Mouse (Mus musculus) midbrain, embryonic 11.5 days (tissue): ENCODE measurements at regions not wholly inside any gene's neighbourhood (a gene's known extent, or its start where the extent isn't known, plus 50 kb on each side); places are given as distances from the start of the nearest gene placed in this dataset.

ENCODE experiments used
- ATAC-seq: fragments of 200-750 bp; cut with Nextera tagmentation; 2 replicates; pipeline ENCODE4 v1.8.0; 2017; ENCODE audit warnings: moderate TSS enrichment, moderate library complexity; ENCODE audit not compliant: low FRiP score
- DNase-seq: peaks from one replicate; pipeline ENCODE4 v3.0.0; 2015; ENCODE audit warnings: low spot score; ENCODE audit errors: missing footprints
- H3K27ac ChIP-seq: fragments of 300-500 bp; sonication (generic); 2 replicates; pipeline ENCODE4 v1.5.1; 2014; ENCODE audit warnings: low read depth, low read length
- H3K27me3 ChIP-seq: fragments of 300-500 bp; sonication (generic); 2 replicates; pipeline ENCODE4 v1.6.1; 2014; ENCODE audit warnings: mild to moderate bottlenecking, low read length, moderate library complexity, mixed read lengths; ENCODE audit not compliant: control insufficient read depth, insufficient read depth
- H3K36me3 ChIP-seq: fragments of 300-500 bp; sonication (generic); 2 replicates; pipeline ENCODE4 v1.6.1; 2014; ENCODE audit warnings: mild to moderate bottlenecking, low read length, moderate library complexity, mixed read lengths; ENCODE audit not compliant: control insufficient read depth, insufficient read depth
- H3K4me1 ChIP-seq: fragments of 300-500 bp; sonication (generic); 2 replicates; pipeline ENCODE4 v1.6.1; 2014; ENCODE audit warnings: low read length; ENCODE audit not compliant: control insufficient read depth, insufficient read depth
- H3K4me2 ChIP-seq: fragments of 300-500 bp; sonication (generic); 2 replicates; pipeline ENCODE4 v1.6.1; 2014; ENCODE audit warnings: mild to moderate bottlenecking, moderate library complexity
- H3K4me3 ChIP-seq: fragments of 300-500 bp; sonication (generic); 2 replicates; pipeline ENCODE4 v1.5.1; 2014; ENCODE audit warnings: low read depth, low read length
- H3K9ac ChIP-seq: fragments of 300-500 bp; sonication (generic); 2 replicates; pipeline ENCODE4 v1.6.1; 2014; ENCODE audit warnings: low read length
- H3K9me3 ChIP-seq: fragments of 300-500 bp; sonication (generic); 2 replicates; pipeline ENCODE4 v1.6.1; 2016; ENCODE audit warnings: low read length; ENCODE audit not compliant: control insufficient read depth
- WGBS: fragments of 180-500 bp; shearing (Covaris S2); extraction: QIAGEN DNeasy Blood & Tissue Kit; methylation state at CpG from one replicate; pipeline ENCODE4 v1.1.7; 2014; 5-methylcytosine and 5-hydroxymethylcytosine counted together

GRCm38 (mm10) chr13:53911846-53912245 lies 143.7 kb downstream of the Drd1 start:
- Histone ChIP-seq H3K4me3 (no peak overlapping the region), H3K4me1 (no peaks in the 10 kb centered on the region), H3K4me2 (no peak overlapping the region), H3K27me3 (no peaks in the 10 kb centered on the region), H3K9ac (no peak overlapping the region), H3K36me3 (no peaks in the 10 kb centered on the region), H3K9me3 (no peaks in the 10 kb centered on the region), H3K27ac (no peak overlapping the region)
- no peak for ATAC-seq
- 69% methylated on average over 3 of the region's 3 CpGs for WGBS
- DNase-seq = no peak

- no peak overlapping the region for H3K4me2 ChIP-seq
- H3K27ac ChIP-seq = no peak overlapping the region
- H3K4me3 ChIP-seq = no peak overlapping the region
- DNase-seq (no peak), ATAC-seq (no peak)
- no peak overlapping the region for H3K9ac ChIP-seq
- WGBS = 85% methylated on average over 8 of the region's 8 CpGs
- no peaks in the 10 kb centered on the region for H3K36me3 ChIP-seq
- H3K4me1 ChIP-seq = no peaks in the 10 kb centered on the region
- H3K9me3 ChIP-seq = no peaks in the 10 kb centered on the region
- no peaks in the 10 kb centered on the region for H3K27me3 ChIP-seq
Measured at GRCm38 (mm10) chr13:53911261-53911660, 144.2 kb downstream of the Drd1 start.

GRCm38 (mm10) chr13:53910251-53910650 lies 145.3 kb downstream of the Drd1 start:
- Histone ChIP-seq H3K27ac (no peak overlapping the region), H3K9ac (no peak overlapping the region), H3K4me2 (no peak overlapping the region), H3K27me3 (no peaks in the 10 kb centered on the region), H3K36me3 (no peaks in the 10 kb centered on the region), H3K4me3 (no peak overlapping the region), H3K4me1 (no peaks in the 10 kb centered on the region), H3K9me3 (no peaks in the 10 kb centered on the region)
- DNase-seq (peak; percentile 2), ATAC-seq (no peak)
- 82% methylated on average over 4 of the region's 4 CpGs for WGBS

GRCm38 (mm10) chr13:53904471-53904870 lies 151.0 kb downstream of the Drd1 start:
- H3K4me2 ChIP-seq = no peak overlapping the region
- no peak overlapping the region; the same call in 1 of the 2 replicates for H3K27ac ChIP-seq
- no peaks in the 10 kb centered on the region for H3K27me3 ChIP-seq
- WGBS = 88% methylated on average over 8 of the region's 8 CpGs
- ATAC-seq = no peak
- peak; percentile 62 for DNase-seq
- H3K9me3 ChIP-seq = no peaks in the 10 kb centered on the region
- H3K4me3 ChIP-seq = no peak overlapping the region
- no peaks in the 10 kb centered on the region for H3K36me3 ChIP-seq
- H3K4me1 ChIP-seq = peaks cover 7% of the 10 kb centered on the region
- H3K9ac ChIP-seq = no peak overlapping the region

- H3K9me3 ChIP-seq = no peaks in the 10 kb centered on the region
- H3K27ac ChIP-seq = no peak overlapping the region
- no peak overlapping the region for H3K4me3 ChIP-seq
- WGBS = 59% methylated on average over 7 of the region's 7 CpGs
- H3K27me3 ChIP-seq = no peaks in the 10 kb centered on the region
- peaks cover 7% of the 10 kb centered on the region for H3K4me1 ChIP-seq
- no peak overlapping the region for H3K9ac ChIP-seq
- DNase-seq (peak; percentile 79), ATAC-seq (peak; percentile 57)
- H3K36me3 ChIP-seq = no peaks in the 10 kb centered on the region
- no peak overlapping the region for H3K4me2 ChIP-seq
Measured at GRCm38 (mm10) chr13:53903626-53904025, 151.9 kb downstream of the Drd1 start.

GRCm38 (mm10) chr13:53902831-53903230 lies 152.7 kb downstream of the Drd1 start:
- 73% methylated on average over 2 of the region's 2 CpGs for WGBS
- Histone ChIP-seq H3K9ac (no peak overlapping the region), H3K36me3 (no peaks in the 10 kb centered on the region), H3K4me3 (no peak overlapping the region), H3K9me3 (no peaks in the 10 kb centered on the region), H3K27ac (no peak overlapping the region), H3K4me1 (peaks cover 7% of the 10 kb centered on the region), H3K27me3 (no peaks in the 10 kb centered on the region), H3K4me2 (no peak overlapping the region)
- ATAC-seq (no peak), DNase-seq (peak; percentile 83)

- H3K9ac ChIP-seq = no peak overlapping the region
- 81% methylated on average over 3 of the region's 3 CpGs for WGBS
- DNase-seq (peak; percentile 17), ATAC-seq (no peak)
- no peak overlapping the region for H3K4me3 ChIP-seq
- no peaks in the 10 kb centered on the region for H3K27me3 ChIP-seq
- H3K4me2 ChIP-seq = no peak overlapping the region
- no peak overlapping the region for H3K27ac ChIP-seq
- no peaks in the 10 kb centered on the region for H3K9me3 ChIP-seq
- no peaks in the 10 kb centered on the region for H3K36me3 ChIP-seq
- H3K4me1 ChIP-seq = peaks cover 7% of the 10 kb centered on the region
Measured at GRCm38 (mm10) chr13:53900406-53901025, 155.0 kb downstream of the Drd1 start.

- 74% methylated on average over 10 of the region's 10 CpGs for WGBS
- no peak overlapping the region for H3K4me3 ChIP-seq
- H3K36me3 ChIP-seq = no peaks in the 10 kb centered on the region
- H3K27ac ChIP-seq = no peak overlapping the region
- peaks cover under 1% of the 10 kb centered on the region for H3K4me1 ChIP-seq
- ATAC-seq (no peak), DNase-seq (peak; percentile 82)
- H3K27me3 ChIP-seq = no peaks in the 10 kb centered on the region
- H3K9me3 ChIP-seq = no peaks in the 10 kb centered on the region
- no peak overlapping the region for H3K9ac ChIP-seq
- H3K4me2 ChIP-seq = no peak overlapping the region
Measured at GRCm38 (mm10) chr13:53898351-53898750, 157.2 kb downstream of the Drd1 start.

GRCm38 (mm10) chr13:53897176-53897575 lies 158.3 kb downstream of the Drd1 start:
- no peaks in the 10 kb centered on the region for H3K9me3 ChIP-seq
- H3K4me3 ChIP-seq = no peak overlapping the region
- no peak overlapping the region for H3K27ac ChIP-seq
- no peaks in the 10 kb centered on the region for H3K27me3 ChIP-seq
- no peak overlapping the region for H3K4me2 ChIP-seq
- H3K36me3 ChIP-seq = no peaks in the 10 kb centered on the region
- 92% methylated on average over 2 of the region's 2 CpGs for WGBS
- peak; percentile 72 for DNase-seq
- no peaks in the 10 kb centered on the region for H3K4me1 ChIP-seq
- H3K9ac ChIP-seq = no peak overlapping the region
- no peak for ATAC-seq
